Mouse (Mus musculus) embryonic facial prominence, embryonic 12.5 days (tissue): ENCODE results near the gene Fut11. TPM values are rescaled to one million over a fixed set of nuclear protein-coding genes. Genes with fewer than 3 reads are reported as not detected.

Source experiments
- ATAC-seq: fragments of 200-750 bp; cut with Nextera tagmentation; 2 replicates; pipeline ENCODE4 v1.8.0; 2017; ENCODE audit not compliant: insufficient number of reproducible peaks, insufficient read depth, low FRiP score, low TSS enrichment
- H3K27ac ChIP-seq: fragments of 300-500 bp; sonication (generic); 2 replicates; pipeline ENCODE4 v1.5.1; 2016; ENCODE audit warnings: mild to moderate bottlenecking
- H3K27me3 ChIP-seq: fragments of 300-500 bp; sonication (generic); 2 replicates; pipeline ENCODE4 v1.6.1; 2016; ENCODE audit warnings: mild to moderate bottlenecking, moderate library complexity
- H3K36me3 ChIP-seq: fragments of 300-500 bp; sonication (generic); 2 replicates; pipeline ENCODE4 v1.6.1; 2016; ENCODE audit warnings: mild to moderate bottlenecking
- H3K4me1 ChIP-seq: fragments of 300-500 bp; sonication (generic); 2 replicates; pipeline ENCODE4 v1.6.1; 2016
- H3K4me2 ChIP-seq: fragments of 300-500 bp; sonication (generic); replicated peaks from 2 replicates; pipeline ENCODE4 v1.6.1; 2016; ENCODE audit warnings: mild to moderate bottlenecking, moderate library complexity
- H3K4me3 ChIP-seq: fragments of 300-500 bp; sonication (generic); 2 replicates; pipeline ENCODE4 v1.5.1; 2016; ENCODE audit warnings: mild to moderate bottlenecking
- H3K9ac ChIP-seq: fragments of 300-500 bp; sonication (generic); 2 replicates; pipeline ENCODE4 v1.6.1; 2016; ENCODE audit warnings: mild to moderate bottlenecking, moderate library complexity
- H3K9me3 ChIP-seq: fragments of 300-500 bp; sonication (generic); 2 replicates; pipeline ENCODE4 v1.6.1; 2016; ENCODE audit warnings: mild to moderate bottlenecking, moderate library complexity
- WGBS: fragments of 180-500 bp; shearing (Covaris S2); methylation state at CpG from one replicate; pipeline ENCODE4 v1.1.7; 2016; 5-methylcytosine and 5-hydroxymethylcytosine counted together
- polyA plus RNA-seq: library from polyadenylated mRNA; unstranded; fragments of >200 nt; fragmentation: Nextera tagmentation; extraction: Ambion mirVana; gene quantifications from 2 replicates; pipeline ENCODE4 v1.2.1, GENCODE M21; 2016

Gene Fut11
- polyA plus RNA-seq, 1 experiment from 2014 or later, result 29.3 TPM

DNA sequence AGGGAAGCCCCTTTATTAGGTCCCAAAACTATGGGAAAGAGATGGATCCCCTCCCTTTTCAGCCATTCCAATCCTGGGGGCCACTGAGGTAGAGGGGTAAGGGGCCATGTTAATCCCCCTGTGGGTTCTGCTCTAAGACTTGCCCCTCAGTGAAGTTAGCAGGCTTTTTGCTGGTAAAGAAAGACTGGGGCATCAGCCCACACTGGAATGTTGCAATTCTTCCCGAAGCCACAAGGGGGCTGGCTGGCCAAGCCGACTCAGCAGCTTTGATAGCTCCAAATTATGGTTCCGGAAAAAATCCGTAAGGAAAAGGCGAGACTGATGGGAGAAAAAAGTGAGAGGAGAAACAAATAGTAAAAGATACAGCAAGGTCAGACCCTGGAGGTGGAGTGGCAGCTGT, 29.3 kb downstream of the Fut11 start:
- WGBS, result 30% methylated on average over 5 of the region's 5 CpGs
- no peaks in the 10 kb centered on the region for H3K27me3 ChIP-seq
- no peaks in the 10 kb centered on the region for H3K4me1 ChIP-seq
- no peak overlapping the region for H3K4me3 ChIP-seq
- H3K4me2 ChIP-seq, result no peak overlapping the region
- peaks cover 91% of the 10 kb centered on the region for H3K36me3 ChIP-seq
- 0 out of 2 replicates have a peak, but pooled peaks have one; percentile 52 for ATAC-seq
- H3K27ac ChIP-seq, result no peak overlapping the region
- no peaks in the 10 kb centered on the region for H3K9me3 ChIP-seq
- no peak overlapping the region for H3K9ac ChIP-seq

DNA sequence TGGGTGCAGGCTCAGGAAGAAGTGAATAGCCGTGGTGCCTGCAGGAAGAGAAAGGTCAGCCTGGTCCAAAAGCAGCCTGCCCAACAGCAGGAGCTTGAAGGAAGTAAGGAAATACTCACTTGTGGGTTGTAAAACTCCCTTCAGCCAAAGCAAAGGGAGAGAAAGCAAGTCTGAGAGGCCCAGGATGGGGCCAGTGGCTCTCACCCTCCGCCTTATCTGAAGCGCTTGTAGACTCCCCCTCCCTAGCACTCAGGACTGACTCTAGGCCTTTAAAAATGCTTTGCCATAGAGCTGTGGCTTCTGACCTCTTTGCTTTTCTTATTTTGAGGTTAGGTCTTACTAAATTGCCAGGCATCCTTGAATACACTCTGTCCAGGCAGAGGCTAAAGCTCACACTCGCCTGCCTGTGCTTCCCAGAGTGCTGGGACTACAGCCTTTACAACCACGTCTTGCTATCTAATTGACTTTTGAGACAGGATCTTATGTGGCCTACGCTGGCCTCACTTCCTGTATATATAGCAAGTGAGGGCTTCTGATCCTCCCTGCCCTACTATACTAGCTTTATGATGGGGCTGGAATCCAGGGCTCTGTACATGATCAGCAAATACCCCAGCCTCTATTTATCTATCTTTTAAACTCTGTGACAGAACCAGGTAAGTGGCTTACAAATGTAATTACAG, 31.0 kb downstream of the Fut11 start:
- Histone ChIP-seq H3K9me3 (no peaks in the 10 kb centered on the region), H3K4me3 (no peak overlapping the region), H3K4me2 (no peak overlapping the region), H3K36me3 (peaks cover 92% of the 10 kb centered on the region), H3K27me3 (no peaks in the 10 kb centered on the region), H3K4me1 (no peaks in the 10 kb centered on the region), H3K27ac (no peak overlapping the region), H3K9ac (no peak overlapping the region)
- 79% methylated on average over 6 of the region's 6 CpGs for WGBS
- ATAC-seq, result no peak

DNA sequence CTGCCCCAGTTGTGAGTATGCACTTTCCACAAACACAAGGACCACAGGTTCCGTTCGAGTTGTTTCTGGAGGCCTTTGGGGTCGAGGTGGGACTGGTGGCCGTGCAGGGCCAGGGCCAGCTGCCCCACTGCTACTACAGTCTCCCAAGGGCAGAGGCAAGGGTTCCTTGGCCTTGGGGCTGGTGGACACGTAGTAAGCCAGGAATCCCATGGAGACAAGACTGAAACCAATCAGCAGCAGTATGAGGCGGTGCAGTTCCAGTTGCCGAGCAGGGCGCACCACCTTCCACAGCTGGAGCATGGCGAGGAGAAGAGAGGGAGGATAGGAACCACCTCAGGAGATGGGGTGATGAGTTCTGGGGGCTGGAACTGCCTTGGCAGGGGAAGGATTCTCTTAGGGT, 35.1 kb downstream of the Fut11 start:
- Histone ChIP-seq H3K9ac (no peak overlapping the region), H3K36me3 (peaks cover 60% of the 10 kb centered on the region), H3K27me3 (no peaks in the 10 kb centered on the region), H3K27ac (no peak overlapping the region), H3K4me1 (peaks cover 7% of the 10 kb centered on the region; the same call in 1 of the 2 replicates), H3K4me2 (no peak overlapping the region), H3K4me3 (no peak overlapping the region), H3K9me3 (no peaks in the 10 kb centered on the region)
- no peak for ATAC-seq
- WGBS, result 90% methylated on average over 9 of the region's 9 CpGs

DNA sequence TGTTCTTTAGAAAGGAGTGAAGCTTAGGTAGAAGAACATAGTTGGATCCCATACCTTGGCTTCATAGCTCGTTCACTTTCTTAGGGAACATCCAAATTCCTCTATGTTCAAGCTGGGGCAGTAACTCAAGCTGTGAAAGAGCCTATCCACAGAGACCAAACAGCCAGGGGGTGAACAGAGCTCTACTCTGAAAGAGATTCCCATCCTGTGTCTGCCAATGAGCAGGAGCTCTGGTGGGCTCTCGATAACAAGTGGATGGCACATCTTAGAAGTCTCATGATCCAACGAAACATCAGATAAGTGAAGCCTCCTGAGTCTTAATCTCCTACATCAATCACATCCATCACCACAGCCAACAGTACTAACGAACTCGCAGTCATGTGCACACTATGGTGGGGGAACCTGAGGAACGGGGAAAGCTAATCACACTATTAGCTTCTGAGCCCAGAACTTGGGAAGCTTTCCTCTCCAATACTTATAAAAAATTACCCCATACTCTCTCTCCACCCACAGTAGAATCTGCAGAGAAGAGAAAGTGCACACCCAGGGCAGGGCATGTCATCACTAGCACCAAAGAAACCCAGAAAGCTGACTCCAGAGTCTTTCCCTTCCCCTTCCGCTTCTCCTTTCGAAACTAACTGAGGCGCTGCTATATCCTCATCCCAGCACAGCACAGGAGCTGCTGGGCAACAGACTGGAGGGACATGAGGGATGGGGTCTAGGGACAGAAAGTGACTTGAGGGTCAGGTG, 36.3 kb downstream of the Fut11 start:
- Histone ChIP-seq H3K9me3 (no peaks in the 10 kb centered on the region), H3K4me2 (no peak overlapping the region), H3K36me3 (peaks cover 55% of the 10 kb centered on the region), H3K27ac (no peak overlapping the region), H3K27me3 (no peaks in the 10 kb centered on the region), H3K9ac (no peak overlapping the region), H3K4me1 (peaks cover 12% of the 10 kb centered on the region; the same call in 1 of the 2 replicates), H3K4me3 (no peak overlapping the region)
- 92% methylated on average over 9 of the region's 9 CpGs for WGBS
- ATAC-seq, result no peak

DNA sequence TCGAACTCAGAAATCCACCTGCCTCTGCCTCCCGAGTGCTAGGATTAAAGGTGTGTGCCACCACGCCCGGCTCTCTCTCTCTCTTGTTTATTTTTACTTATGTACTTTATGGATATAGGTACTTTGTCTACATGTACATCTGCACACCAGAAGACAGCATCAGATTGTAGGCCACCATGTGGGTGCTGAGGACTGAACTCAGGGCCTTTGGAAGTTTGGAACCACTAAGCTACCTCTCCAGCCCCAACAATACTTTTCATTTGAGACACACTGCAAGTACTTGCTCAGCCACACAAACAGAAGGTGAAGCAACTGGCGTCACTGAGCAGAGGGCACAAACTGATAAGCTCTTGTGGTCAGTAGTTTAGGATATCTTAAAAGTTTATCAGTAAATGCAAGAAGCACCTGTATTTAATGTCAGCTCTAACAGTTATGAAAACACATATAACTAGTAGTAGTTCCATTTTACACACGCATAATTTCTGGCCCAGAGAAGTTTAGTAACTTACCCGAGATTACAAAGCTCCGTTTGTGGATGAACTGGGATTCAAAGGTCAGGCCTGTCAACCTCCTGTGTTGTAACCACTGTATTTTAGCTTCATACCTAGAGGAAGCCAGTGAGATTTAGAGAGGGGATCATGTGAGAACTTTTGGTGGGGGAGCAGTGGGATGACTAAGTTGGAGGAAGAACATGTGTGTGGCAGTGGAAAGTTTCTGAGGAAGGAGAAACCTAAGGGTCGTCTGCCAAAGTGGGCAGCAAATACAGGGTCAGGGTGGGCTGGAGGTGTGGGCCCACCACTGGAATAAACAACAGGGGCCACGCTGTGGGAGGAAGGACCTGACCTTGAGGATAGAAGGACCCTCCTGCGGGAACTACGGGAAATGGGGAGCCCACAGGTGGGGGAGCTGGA, 38.5 kb downstream of the Fut11 start:
- Histone ChIP-seq H3K27me3 (no peaks in the 10 kb centered on the region), H3K9ac (peak overlapping the region; percentile 85), H3K4me1 (peaks cover 12% of the 10 kb centered on the region; the same call in 1 of the 2 replicates), H3K4me2 (peak overlapping the region; percentile 83), H3K9me3 (no peaks in the 10 kb centered on the region), H3K4me3 (peak overlapping the region; percentile 83), H3K36me3 (peaks cover 48% of the 10 kb centered on the region), H3K27ac (peak overlapping the region; percentile 93; the same call in 1 of the 2 replicates)
- 51% methylated on average over 12 of the region's 12 CpGs for WGBS
- no peak for ATAC-seq

DNA sequence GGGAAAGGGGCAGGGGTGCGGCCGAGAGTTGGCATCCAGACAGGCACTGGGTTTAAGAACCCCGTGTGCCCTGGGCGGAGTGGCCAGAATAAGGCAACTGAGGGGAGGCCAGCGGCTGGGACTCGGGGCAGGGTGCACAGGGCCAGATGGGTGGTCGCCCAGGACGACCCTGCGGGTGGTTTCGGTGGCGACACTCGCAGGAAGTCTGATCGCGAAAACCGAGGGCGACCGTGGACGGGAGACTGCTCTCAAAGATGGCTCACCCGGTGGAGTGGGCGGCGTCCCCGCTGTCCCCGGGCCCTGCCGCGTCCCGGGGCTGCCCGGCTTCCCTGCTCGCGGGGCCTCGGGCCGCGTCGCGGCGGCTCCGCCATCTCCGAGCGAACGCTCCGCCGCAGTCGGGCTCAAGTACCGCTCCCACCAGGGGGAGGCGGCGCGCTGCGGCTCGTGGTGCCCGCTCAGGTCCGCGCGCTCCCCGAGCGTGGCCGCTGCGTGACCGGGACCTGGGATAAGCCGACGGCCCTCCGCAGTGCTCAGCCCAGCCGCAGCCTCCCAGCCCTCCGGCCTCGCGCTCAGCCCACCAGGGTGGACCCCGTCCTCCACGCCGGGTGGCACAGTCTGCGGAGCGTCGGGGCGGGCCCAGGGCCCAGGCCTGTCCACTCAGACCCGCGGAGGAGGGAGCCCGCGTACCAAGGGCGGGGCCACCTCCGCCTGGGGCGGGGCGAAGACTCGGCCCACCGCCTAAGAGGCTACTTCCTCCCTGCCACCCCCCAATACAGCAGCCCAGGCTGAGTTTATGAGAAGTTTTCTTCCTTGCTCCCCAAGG, 39.4 kb downstream of the Fut11 start, which contains the start of gene Ndst2:
Gene Ndst2 (minus strand): TSS at position 611 of the 823 bp plus-strand sequence.
- Histone ChIP-seq H3K4me3 (peak within 1 kb of the TSS; percentile 83), H3K4me2 (peak within 1 kb of the TSS; percentile 83), H3K36me3 (peaks cover 48% of the 10 kb centered on the region), H3K4me1 (peaks cover 12% of the 10 kb centered on the region; the same call in 1 of the 2 replicates), H3K27me3 (no peaks in the 10 kb centered on the region), H3K9me3 (no peaks in the 10 kb centered on the region), H3K27ac (peak within 1 kb of the TSS; percentile 93), H3K9ac (peak within 1 kb of the TSS; percentile 85)
- ATAC-seq, result peak; percentile 97
- whole genome bisulfite sequencing, result under 1% methylated on average over 72 of the region's 81 CpGs

- H3K4me3 ChIP-seq, result no peak overlapping the region
- no peaks in the 10 kb centered on the region for H3K9me3 ChIP-seq
- peak overlapping the region; percentile 63 for H3K27ac ChIP-seq
- H3K4me2 ChIP-seq, result peak overlapping the region; percentile 83; the same call in 1 of the 2 replicates
- no peak overlapping the region for H3K9ac ChIP-seq
- peaks cover 46% of the 10 kb centered on the region for H3K36me3 ChIP-seq
- 78% methylated on average over 2 of the region's 2 CpGs for WGBS
- no peak for ATAC-seq
- H3K4me1 ChIP-seq, result peaks cover 12% of the 10 kb centered on the region; the same call in 1 of the 2 replicates
- no peaks in the 10 kb centered on the region for H3K27me3 ChIP-seq
These were observed 40.3 kb downstream of the Fut11 start for GRCm38 (mm10) chr14:20735052-20735451.

DNA sequence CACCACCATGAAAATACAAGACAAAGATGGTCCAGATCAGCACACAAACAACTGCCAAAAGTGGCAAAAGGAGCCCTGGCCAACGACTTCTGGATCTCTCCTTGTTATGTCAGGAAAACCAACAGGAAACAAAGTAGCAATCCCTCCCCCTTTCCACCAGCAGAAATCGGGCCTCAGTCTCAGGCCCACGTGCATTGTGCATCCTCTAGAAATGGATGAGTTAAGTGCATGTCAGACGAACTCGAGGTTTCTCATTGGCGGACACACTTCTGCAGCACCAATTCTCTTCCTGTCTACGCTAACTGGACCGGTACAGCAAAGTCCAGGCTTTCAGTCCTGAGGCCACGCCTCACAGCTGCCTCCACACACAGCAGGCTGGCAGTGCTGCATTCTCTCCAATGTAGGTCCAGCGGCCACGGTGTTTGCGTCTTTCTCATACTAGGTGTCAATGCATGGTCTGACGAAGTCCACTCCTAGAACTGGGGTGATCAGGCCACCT, 41.2 kb downstream of the Fut11 start:
- Histone ChIP-seq H3K27me3 (no peaks in the 10 kb centered on the region), H3K4me3 (no peak overlapping the region), H3K4me1 (peaks cover 12% of the 10 kb centered on the region; the same call in 1 of the 2 replicates), H3K4me2 (no peak overlapping the region), H3K27ac (no peak overlapping the region), H3K9me3 (no peaks in the 10 kb centered on the region), H3K36me3 (peaks cover 42% of the 10 kb centered on the region), H3K9ac (no peak overlapping the region)
- no peak for ATAC-seq
- WGBS, result 92% methylated on average over 13 of the region's 13 CpGs

DNA sequence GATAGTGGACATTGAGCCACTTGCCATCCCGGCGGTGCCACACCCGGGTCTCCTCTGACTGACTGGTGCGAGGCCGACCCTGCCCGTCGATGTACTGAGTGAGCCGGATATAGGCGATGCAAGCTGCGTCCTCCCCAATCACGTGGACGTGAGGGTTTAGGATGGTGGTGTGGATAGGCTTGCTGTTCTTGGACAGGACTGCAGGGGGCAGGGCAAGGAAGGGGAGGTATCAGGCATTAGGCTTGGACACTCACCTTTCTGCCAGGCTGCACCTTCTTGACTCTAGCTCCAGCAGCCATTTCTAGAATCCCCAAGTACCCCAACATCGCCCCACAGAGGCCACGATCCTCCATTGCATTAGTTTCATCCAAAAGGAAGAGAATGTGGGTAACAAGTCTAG, 42.5 kb downstream of the Fut11 start:
- H3K36me3 ChIP-seq, result peaks cover 52% of the 10 kb centered on the region
- H3K4me1 ChIP-seq, result peaks cover 15% of the 10 kb centered on the region
- H3K9ac ChIP-seq, result no peak overlapping the region
- no peaks in the 10 kb centered on the region for H3K9me3 ChIP-seq
- H3K27ac ChIP-seq, result no peak overlapping the region
- H3K4me2 ChIP-seq, result no peak overlapping the region
- ATAC-seq, result no peak
- H3K4me3 ChIP-seq, result no peak overlapping the region
- 43% methylated on average over 14 of the region's 14 CpGs for WGBS
- no peaks in the 10 kb centered on the region for H3K27me3 ChIP-seq

DNA sequence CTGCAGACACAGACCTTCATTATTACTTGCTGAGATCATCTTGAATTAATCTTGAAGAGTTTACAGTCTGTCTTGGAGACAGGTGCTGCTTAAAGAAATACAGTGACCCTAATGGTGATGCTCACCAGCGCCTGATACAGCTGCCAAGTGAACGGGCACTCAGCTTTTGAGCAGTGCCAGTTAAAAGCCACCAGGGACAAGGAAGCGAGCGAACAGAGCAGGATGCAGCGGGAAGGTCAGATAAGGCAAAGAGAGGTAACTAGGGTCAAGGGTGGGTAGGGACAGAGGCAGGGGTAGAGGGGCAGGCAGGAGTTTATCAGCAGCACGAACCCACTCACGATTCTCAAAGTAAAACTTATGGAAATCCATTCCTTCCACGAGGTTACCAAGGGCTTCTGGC, 43.7 kb downstream of the Fut11 start:
- Histone ChIP-seq H3K4me3 (no peak overlapping the region), H3K27me3 (no peaks in the 10 kb centered on the region), H3K27ac (peak overlapping the region; percentile 61; the same call in 1 of the 2 replicates), H3K9me3 (no peaks in the 10 kb centered on the region), H3K4me2 (no peak overlapping the region), H3K36me3 (peaks cover 56% of the 10 kb centered on the region), H3K4me1 (peaks cover 9% of the 10 kb centered on the region), H3K9ac (no peak overlapping the region)
- WGBS, result 87% methylated on average over 8 of the region's 8 CpGs
- ATAC-seq, result no peak
